Mouse (Mus musculus) neural tube, embryonic 10.5 days (tissue): Measurements from ENCODE around the gene Hnrnpll.
A peak's percentile ranks its signal among the peaks of the same experiment; 100 is the strongest.

Experiments
- DNase-seq: peaks from one replicate; pipeline ENCODE4 v3.0.0-alpha.2; 2017; ENCODE audit warnings: low spot score; ENCODE audit errors: extremely low spot score

Gene Hnrnpll

GRCm38 (mm10) chr17:80002385-80002852 lies 59.7 kb downstream of the Hnrnpll start:
- no peak for DNase-seq

GRCm38 (mm10) chr17:79999631-80000030 lies 62.5 kb downstream of the Hnrnpll start:
- DNase-seq, result no peak

- DNase-seq, result no peak
These were observed 63.1 kb downstream of the Hnrnpll start for GRCm38 (mm10) chr17:79998986-79999385.

DNA sequence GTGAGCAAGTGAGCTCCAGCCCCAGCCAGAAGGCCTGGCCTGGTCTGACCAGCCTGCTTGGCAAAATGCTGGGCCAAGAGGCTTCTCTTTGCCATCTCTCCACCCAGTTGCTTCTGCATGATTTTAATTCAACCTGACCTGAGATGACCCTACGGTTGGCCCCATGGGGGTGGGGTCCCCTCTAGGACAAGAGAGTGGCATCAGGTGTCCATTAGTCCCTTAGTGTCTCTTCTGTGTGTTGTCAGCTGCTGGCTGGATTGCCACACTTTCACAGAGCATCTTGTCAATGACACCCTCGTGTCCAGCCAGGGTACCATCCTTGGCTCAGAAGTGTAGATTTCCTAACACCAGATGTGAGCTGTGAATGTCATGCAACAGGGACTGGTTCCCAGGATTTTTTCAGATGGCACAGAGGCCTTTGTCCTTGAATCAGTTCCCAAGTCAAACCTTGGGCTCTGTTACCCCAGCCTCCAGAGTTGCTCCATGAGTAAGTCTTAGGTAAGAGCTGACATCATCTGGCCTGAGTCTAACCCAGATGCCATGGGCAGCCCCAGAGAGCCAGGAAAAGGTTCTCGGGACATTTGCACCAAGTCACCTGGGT lies 66.9 kb downstream of the Hnrnpll start:
- DNase-seq, result no peak

GRCm38 (mm10) chr17:79992114-79992513 lies 70.0 kb downstream of the Hnrnpll start:
- DNase-seq, result no peak

GRCm38 (mm10) chr17:79991166-79991958 lies 70.8 kb downstream of the Hnrnpll start:
- DNase-seq, result no peak

GRCm38 (mm10) chr17:79990161-79990560 lies 72.0 kb downstream of the Hnrnpll start:
- DNase-seq, result no peak

GRCm38 (mm10) chr17:79984450-79984849 lies 77.7 kb downstream of the Hnrnpll start:
- no peak for DNase-seq

DNA sequence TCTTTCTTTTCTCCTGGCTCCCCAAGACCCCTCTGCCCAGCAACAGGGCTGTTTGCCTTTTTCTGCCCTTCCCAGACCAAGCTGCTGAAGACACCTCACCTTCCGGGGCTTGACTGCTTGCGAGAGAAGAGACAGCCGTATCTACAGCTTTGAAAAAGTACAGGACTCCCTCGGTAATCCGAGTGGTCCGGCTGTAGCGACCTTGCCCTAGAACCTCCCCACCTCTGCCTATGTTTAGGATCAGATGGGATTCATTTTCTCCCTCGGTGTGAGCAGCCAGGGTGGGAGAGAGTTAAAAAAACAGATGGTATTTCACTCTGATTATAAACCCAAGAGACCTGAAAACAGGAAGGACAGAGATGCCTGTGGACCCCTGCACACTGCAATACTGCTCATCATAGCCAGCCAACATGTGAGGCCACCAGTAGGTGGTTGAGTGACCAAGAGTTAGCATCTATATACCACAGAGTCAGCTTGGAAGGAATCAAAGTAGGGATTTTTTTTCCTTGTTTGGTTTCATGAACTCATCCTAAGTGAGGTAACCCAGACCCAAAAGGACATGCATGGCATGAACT lies 79.1 kb downstream of the Hnrnpll start:
- DNase-seq, result peak; percentile 32

GRCm38 (mm10) chr17:79982548-79982947 lies 79.6 kb downstream of the Hnrnpll start:
- peak; percentile 38 for DNase-seq

GRCm38 (mm10) chr17:79981758-79982481 lies 80.2 kb downstream of the Hnrnpll start:
- peak; percentile 24 for DNase-seq

DNA sequence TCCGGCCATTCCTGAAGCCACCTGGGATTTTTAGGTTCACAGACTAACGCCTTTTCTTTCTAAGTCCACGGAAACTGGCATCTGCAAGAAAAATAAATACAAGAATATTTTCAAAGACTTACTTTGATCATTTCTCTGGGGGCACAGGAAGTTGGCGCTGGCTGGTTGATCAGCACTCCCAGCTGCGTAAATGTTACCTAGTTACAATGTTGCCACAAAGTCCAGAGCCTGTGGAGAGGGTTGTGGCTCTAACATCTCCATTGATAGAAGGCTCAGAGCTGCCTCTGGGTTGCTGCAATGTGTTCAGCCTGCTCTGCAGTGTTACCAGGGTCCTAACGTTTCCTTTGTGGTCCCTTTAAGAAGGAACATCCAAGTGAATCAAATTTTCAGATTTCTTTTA lies 80.8 kb downstream of the Hnrnpll start:
- no peak for DNase-seq

DNA sequence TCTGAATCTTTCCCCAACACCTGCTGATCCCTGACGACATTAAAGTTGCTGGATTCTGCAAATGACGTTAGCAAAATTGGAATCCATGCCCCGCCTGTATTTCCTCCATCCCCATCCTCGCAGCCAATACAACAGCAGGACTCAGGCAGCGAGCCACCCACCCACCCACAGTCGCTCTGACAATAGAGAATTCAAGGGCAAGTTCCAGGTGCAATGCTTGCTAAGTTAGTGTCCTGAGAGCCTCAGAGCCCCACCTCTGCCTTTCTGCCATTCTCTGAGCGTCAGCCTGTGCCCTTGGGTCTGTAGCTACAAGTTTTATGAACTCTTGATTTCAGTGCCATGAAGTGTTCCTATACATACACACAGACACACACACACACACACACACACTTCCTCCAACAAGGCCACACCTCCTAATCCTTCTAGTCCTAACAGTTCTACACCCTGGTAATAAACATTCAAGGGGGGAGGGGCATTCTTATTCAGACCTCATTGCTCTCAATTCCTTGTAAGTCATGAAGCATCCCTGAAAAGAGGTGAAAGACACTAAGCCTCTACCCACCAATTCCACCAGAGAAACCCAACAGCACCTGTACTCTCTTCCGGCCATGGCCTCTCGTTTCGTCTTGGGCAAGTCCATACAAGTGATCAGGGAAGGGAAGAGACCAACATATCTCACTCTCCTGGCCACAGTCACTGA lies 81.6 kb downstream of the Hnrnpll start:
- DNase-seq, result no peak
